Mouse (Mus musculus) mesoderm, embryonic 11.5 days (tissue): ENCODE measurements around the gene Samd13.

Experiments
- DNase-seq: peaks from one replicate; pipeline ENCODE4 v3.0.0-alpha.2; 2012; ENCODE audit warnings: low read depth, low spot score

Gene Samd13

DNA sequence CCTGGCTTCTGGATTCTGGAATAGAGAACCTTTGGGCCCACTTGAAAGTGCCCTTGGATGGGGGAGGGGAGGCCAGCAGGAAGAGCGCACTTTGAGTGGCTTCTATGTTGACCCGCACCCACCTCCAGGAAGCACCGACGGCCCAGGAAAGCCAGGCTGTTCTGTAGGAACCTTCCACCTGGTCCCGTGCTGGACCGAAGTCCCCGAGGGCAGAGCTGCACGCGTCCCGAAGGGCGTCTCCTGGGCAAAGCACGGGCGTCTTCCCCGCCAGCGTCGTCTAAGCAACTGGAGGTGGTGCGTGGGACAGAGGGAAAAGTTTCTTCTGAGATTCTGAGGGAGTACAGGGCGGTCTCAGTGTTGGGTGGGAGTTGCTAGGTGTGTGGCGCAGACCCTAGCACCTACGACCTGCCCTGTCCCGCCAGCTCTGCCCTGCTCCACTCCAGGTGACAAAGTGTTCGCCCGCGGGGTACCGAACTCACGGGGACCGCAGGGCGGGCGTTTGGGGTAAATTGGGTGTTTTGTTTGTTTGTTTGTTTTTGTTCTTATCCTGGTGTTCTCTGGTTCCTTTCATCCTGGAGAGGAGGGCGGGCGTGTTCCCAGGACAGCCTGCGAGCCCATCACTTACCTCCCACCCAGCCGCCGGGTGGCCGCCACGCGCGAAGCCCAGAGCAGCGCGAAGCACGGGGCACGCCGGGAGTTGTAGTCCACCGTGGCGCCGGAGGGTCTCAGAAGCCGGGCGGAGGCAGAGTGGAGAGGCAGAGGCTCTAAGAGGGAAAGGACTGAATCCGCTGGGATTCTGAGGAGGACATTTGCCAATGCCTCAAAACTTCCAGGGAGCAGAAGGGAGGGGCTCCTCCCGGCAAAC lies at the start of gene Samd13:
Gene Samd13, minus strand, starts transcription at position 782 of the 865 bp plus-strand sequence.
- DNase-seq = peak; percentile 73

DNA sequence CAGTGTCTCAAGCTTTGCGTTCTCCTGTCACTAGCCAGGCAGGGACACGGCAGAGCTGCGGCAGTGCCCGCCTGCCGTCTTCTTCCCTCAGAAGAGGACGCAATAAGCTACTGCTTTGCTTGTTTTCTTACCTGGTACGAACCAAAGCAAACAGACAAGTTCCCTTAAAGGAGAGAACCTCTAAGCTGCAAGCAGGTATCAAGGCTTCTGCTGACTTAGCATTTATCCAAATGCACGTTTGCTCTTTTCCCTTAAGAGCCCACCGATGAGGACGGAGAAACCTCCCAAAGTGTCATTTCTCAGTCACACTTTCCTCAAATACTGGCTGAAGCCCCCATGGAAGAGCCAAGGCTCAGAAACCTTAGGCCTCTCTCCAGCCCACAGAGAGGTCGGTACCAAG lies 46.1 kb upstream of the Samd13 start:
- no peak for DNase-seq

DNA sequence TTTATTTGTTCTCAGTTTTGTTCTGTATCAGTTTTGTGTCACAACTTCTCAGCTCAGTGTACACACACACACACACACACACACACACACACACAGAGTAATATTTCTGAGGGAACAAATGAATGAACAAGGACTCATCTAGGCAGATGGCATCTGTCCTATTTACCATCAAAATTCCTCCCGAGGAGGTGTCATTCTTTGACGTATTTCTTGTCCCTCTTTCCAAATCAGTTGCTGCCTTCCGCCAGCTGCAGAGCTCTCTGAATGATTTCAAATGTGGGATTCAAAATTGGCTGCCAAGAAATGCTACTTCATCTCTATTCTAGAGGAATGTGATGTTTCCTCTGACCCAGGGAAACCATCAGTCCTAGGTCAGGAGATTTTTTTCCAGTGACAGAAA lies 37.6 kb upstream of the Samd13 start:
- DNase-seq = no peak

GRCm38 (mm10) chr3:146719696-146720095 lies 34.3 kb upstream of the Samd13 start:
- DNase-seq = no peak

GRCm38 (mm10) chr3:146718251-146718650 lies 32.9 kb upstream of the Samd13 start:
- no peak for DNase-seq

DNA sequence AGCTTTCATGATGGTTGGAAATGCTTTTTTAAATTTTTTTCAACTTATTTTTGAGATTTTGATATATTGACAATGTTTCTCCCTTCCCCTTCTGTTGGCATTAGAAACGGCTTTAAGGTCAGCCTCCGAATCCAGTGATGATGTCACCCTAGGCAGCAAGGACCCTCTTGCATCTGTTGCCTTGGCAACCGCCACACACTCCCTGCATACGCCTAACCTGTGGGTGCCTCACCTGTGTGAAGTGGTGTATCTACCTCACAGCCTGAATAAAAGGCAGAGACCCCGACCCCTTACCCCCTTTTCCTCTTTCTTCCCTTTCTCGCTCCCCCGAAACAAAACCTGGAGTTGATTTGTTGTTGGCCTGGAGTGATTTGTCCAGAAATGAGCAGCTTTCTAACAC lies 26.9 kb upstream of the Samd13 start:
- no peak for DNase-seq

DNA sequence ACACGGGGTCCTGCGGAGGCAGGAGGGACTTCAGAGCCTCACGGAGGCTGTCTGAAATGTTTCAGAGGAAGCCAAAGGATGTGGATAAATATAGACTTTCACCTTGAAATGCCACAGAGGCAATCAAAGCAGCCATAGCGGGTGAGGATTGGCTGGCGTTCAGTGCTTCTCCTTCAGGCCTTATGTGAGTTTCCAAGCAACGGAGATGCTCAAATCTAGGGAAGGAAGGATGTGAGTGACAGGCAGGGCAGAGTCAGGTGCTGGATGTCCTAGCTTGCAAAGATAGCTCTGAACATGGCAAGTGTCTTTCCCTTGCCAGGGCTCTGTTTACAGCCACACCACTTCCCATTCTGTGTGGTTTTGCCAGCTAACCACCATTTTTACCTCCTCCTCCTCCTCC lies 26.2 kb upstream of the Samd13 start:
- no peak for DNase-seq

DNA sequence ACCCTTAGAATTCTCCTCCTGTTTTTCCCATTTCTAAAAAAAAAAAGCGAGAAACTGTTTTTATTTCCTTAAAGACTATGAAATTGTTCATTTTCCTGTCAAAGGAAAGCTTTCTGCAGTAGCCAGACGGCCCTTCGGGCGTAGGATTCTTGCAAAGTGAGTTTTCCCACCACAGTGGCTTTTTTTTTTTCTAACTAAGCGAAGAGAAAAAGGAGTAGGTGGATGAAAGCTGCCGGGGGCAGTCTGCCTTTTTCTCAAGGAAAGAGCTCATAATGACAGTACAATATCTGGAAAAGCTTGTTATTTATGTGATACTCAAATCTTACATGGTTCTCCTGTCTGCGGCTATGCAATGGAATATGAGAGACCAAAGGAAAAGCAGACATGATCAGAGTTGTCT lies 25.7 kb upstream of the Samd13 start:
- DNase-seq = no peak

GRCm38 (mm10) chr3:146709086-146709485 lies 23.7 kb upstream of the Samd13 start:
- DNase-seq = no peak

DNA sequence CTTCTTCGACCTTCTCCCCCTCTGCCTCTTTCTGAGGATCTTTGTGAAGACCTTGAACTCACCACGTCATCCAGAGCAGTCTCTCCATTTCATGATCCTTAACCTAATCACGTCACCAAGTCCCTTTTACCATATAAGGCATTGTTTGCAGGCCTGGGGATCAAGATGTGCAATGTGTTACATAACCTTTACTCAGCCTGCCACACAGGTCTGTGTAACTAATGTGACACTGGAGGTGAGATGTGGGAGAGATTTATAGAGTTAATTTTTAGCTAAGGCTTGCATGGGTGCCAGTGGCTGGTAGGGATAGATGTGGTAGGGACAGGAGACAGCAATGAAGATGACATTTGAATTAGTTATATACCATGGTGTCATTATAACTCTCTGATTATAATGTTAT lies 23.0 kb upstream of the Samd13 start:
- DNase-seq = no peak

DNA sequence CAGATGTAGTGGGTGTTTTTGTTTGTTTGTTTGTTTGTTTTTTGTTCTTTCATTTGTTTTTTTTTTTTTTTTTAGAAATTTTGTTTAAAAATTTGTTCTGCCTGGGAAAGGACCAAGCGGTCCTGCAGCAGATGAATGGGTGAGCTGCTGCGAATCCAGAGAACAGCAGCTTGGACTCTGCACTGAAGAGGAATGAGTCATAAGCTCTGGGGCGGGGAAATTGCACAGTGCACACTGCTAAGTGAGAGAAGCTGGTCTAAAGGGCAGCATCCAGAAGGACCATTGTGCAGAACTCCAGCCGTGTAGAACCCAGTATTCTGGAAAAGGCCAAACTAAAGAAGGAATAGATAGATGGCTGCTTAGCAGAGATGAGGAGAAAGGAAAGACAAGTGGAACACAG lies 18.7 kb upstream of the Samd13 start:
- DNase-seq = no peak

- no peak for DNase-seq
Observed at GRCm38 (mm10) chr3:146700051-146700450, 14.7 kb upstream of the Samd13 start.

- no peak for DNase-seq
Observed at GRCm38 (mm10) chr3:146698982-146699381, 13.6 kb upstream of the Samd13 start.

DNA sequence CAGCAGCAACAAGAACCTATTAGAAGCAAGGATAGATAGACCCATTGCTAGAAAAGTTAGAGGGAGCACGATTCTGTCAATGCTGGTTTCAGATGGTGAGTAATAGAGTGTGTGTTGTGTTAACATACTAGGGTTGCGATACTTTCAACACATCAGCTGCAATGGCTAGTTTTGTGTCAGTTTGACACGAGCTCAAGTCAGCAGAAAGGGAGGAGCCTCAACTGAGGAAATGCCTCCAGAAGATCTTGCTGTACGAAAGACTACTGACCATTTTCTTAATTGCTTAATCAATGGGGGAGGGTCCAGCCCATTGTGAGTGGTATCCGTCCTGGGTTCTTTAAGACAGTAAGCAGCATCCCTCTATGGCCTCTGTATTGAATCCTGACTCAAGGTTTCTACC lies 7.2 kb upstream of the Samd13 start:
- DNase-seq = no peak

GRCm38 (mm10) chr3:146687121-146687725 lies 1.8 kb upstream of the Samd13 start:
- no peak for DNase-seq

GRCm38 (mm10) chr3:146686428-146686827 lies 1.0 kb upstream of the Samd13 start:
- DNase-seq = no peak

GRCm38 (mm10) chr3:146683095-146683494 lies 2.3 kb downstream of the Samd13 start:
- DNase-seq = no peak

GRCm38 (mm10) chr3:146682140-146682651 lies 3.2 kb downstream of the Samd13 start:
- no peak for DNase-seq

GRCm38 (mm10) chr3:146681696-146682095 lies 3.7 kb downstream of the Samd13 start:
- DNase-seq = no peak

GRCm38 (mm10) chr3:146680625-146681024 lies 4.8 kb downstream of the Samd13 start:
- DNase-seq = no peak

DNA sequence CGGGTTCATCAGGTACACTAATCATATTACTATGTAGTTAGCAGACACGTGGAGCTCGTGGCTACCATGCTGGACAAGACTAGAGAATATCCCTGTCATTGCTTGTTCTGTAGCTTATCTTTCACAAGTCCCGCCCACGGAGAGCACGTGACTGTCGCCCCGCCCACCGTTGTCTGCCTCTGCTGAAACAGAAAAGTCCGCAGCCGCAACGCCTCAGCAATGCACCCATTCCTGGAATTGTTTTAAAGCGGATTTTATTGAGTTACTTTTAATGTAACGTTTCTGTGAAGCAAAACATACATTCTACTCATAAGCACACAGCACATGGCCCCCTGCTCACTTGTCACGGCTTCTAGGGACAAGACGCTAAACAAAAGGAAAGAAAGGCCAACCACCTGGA lies 5.7 kb downstream of the Samd13 start:
- no peak for DNase-seq

- no peak for DNase-seq
Observed at GRCm38 (mm10) chr3:146676193-146676592, 9.2 kb downstream of the Samd13 start.

- no peak for DNase-seq
Observed at GRCm38 (mm10) chr3:146675101-146675500, 10.3 kb downstream of the Samd13 start.
